In the genomic region with DNA sequence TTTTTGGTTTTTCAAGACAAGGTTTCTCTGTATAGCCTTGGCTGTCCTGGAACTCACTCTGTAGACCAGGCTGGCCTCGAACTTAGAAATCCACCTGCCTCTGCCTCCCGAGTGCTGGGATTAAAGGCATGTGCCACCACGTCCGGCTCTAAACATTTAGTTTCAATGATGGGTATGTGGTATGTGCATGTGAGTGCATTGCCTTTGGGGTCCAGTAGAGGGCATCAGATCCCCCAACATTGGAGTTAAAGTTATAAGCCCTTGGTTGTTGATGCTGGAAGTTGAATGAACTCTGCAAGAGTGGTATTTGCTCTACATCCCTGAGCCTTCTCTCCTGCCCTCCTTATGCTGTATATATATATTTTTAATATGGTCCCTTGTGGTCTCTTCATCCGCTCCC, we compare ENCODE assay signal across 15 mouse cellular contexts. TPM values are rescaled to one million over a fixed set of nuclear protein-coding genes. Genes with fewer than 3 reads are reported as not detected.
A peak's percentile ranks its signal among the peaks of the same experiment; 100 is the strongest.
DNase-seq lines count a peak whose midpoint lies in the region; ATAC-seq and TF ChIP-seq lines count a peak whose summit lies in the region.
"Not testable (repeated sequence)": the region's sequence is repeated elsewhere in the genome, so short reads cannot be mapped to it uniquely, and the experiment has no call there.
"Had no signal": no experiment of that assay in that cellular context is flagged by ENCODE, and none has a peak within 500 bp of the region (broad histone marks: within the 10 kb centered on the region; RNA-seq: fewer than 3 reads in every experiment).

No protein-coding gene starts in this region.

- 91% methylated on average over 5 of the region's 5 CpGs for whole genome bisulfite sequencing in intestine, postnatal 0 days
- 80% methylated on average over 5 of the region's 5 CpGs for WGBS in liver, postnatal 0 days (ENCODE audit: insufficient replicate concordance)
- 80% methylated on average over 5 of the region's 5 CpGs for WGBS in midbrain, postnatal 0 days

- TF ChIP-seq CTCF in E14TG2a.4 (conservative IDR thresholded peaks at IDR 0.05; ENCODE audit: low read length) (peak; percentile 47), MEL (IDR thresholded peaks at IDR 0.05 in 2 of 3, conservative IDR thresholded peaks at IDR 0.05 in 1 of 3; ENCODE audit: control insufficient read depth in 1 of 3, insufficient read depth in 1 of 3, low read depth in 2 of 3, low read length in 3 of 3, poor library complexity in 1 of 3, severe bottlenecking in 1 of 3) (peak; percentile 19 to 49 (median 35); a peak in 4 of 6 replicates)
- 0 out of 2 replicates have a peak, but pooled peaks have one; percentile 30 for TF ChIP-seq CTCF in intestine, postnatal 0 days (IDR thresholded peaks at IDR 0.05; ENCODE audit: low read depth)
- TF ChIP-seq CTCF in liver, postnatal 0 days (IDR thresholded peaks at IDR 0.05; ENCODE audit: low read depth), result peak; percentile 16; the same call in 1 of the 2 replicates
- peak; percentile 35 for TF ChIP-seq CTCF in midbrain, postnatal 0 days (IDR thresholded peaks at IDR 0.05)

- not testable (repeated sequence) for H3K9me3 ChIP-seq in E14TG2a.4 (ENCODE audit: low read length); MEL (replicated peaks; ENCODE audit: insufficient read depth, low read length); intestine, postnatal 0 days (ENCODE audit: control insufficient read depth); liver, postnatal 0 days (ENCODE audit: low read length); midbrain, postnatal 0 days (ENCODE audit: low read length)

- not testable (repeated sequence) for H3K4me2 ChIP-seq in intestine, postnatal 0 days (replicated peaks; ENCODE audit: low read depth); liver, postnatal 0 days (ENCODE audit: low read depth, low read length); midbrain, postnatal 0 days (ENCODE audit: low read depth, low read length, poor library complexity, severe bottlenecking)

- DNase-seq in 3T3-L1 (ENCODE audit: low read depth, low spot score), result peak; percentile 35
- DNase-seq in MEL (ENCODE audit: low read depth, low spot score), result peak; percentile 37
- DNase-seq in ZHBTc4 (ENCODE audit: low read depth, low spot score), result peak; percentile 65
- not testable (repeated sequence) for DNase-seq in liver, postnatal 0 days; midbrain, postnatal 0 days (ENCODE audit: low spot score)

- not testable (repeated sequence) for H3K4me3 ChIP-seq in E14TG2a.4 (replicated peaks; ENCODE audit: low read length); MEL (ENCODE audit: control insufficient read depth in 1 of 2, insufficient read depth in 1 of 2, low read depth in 2 of 2, low read length in 2 of 2); intestine, postnatal 0 days (ENCODE audit: low read depth, low read length); liver, postnatal 0 days (ENCODE audit: low read depth, low read length); midbrain, postnatal 0 days (ENCODE audit: low read depth, low read length)

- not testable (repeated sequence) for H3K27ac ChIP-seq in MEL (ENCODE audit: control insufficient read depth, low read depth, low read length); intestine, postnatal 0 days (ENCODE audit: low read depth, low read length); liver, postnatal 0 days (ENCODE audit: low read depth); midbrain, postnatal 0 days (ENCODE audit: low read depth, low read length)

- not testable (repeated sequence) for TF ChIP-seq POLR2A in MEL (IDR thresholded peaks at IDR 0.05; ENCODE audit: control insufficient read depth in 1 of 2, insufficient read depth in 1 of 2, low read depth in 1 of 2, low read length in 2 of 2, poor library complexity in 1 of 2)

- not testable (repeated sequence) for TF ChIP-seq EP300 in MEL (IDR thresholded peaks at IDR 0.05; ENCODE audit: low read depth in 1 of 2, low read length in 2 of 2); liver, postnatal 0 days (IDR thresholded peaks at IDR 0.05; ENCODE audit: low read depth)

- H3K4me1 ChIP-seq in E14TG2a.4 (replicated peaks; ENCODE audit: low read depth, low read length); MEL (ENCODE audit: control insufficient read depth in 1 of 2, insufficient read depth in 2 of 2, low read length in 2 of 2); intestine, postnatal 0 days (replicated peaks; ENCODE audit: control insufficient read depth, insufficient read depth, low read length); liver, postnatal 0 days (ENCODE audit: insufficient read depth); midbrain, postnatal 0 days (ENCODE audit: insufficient read depth, low read length): not testable (repeated sequence)

- H3K79me2 ChIP-seq in MEL (ENCODE audit: control insufficient read depth, insufficient read depth, low read length, poor library complexity), result not testable (repeated sequence)

- not testable (repeated sequence) for ATAC-seq in intestine, postnatal 0 days; liver, postnatal 0 days; midbrain, postnatal 0 days (ENCODE audit: low FRiP score)

- H3K36me3 ChIP-seq in E14TG2a.4 (ENCODE audit: insufficient read depth, low read length); MEL (ENCODE audit: control insufficient read depth in 1 of 2, insufficient read depth in 2 of 2, low read length in 2 of 2); intestine, postnatal 0 days (ENCODE audit: control insufficient read depth, insufficient read depth); liver, postnatal 0 days (replicated peaks; ENCODE audit: insufficient read depth, low read length); midbrain, postnatal 0 days (ENCODE audit: insufficient read depth, low read length): not testable (repeated sequence)

- peaks cover 18% of the 10 kb centered on the region for H3K27me3 ChIP-seq in E14TG2a.4 (ENCODE audit: insufficient read depth, low read length)
- H3K27me3 ChIP-seq in MEL (ENCODE audit: control insufficient read depth in 1 of 2, insufficient read depth in 2 of 2, low read length in 2 of 2); intestine, postnatal 0 days (replicated peaks; ENCODE audit: control insufficient read depth, insufficient read depth, low read length); liver, postnatal 0 days (ENCODE audit: insufficient read depth, low read length); midbrain, postnatal 0 days (ENCODE audit: insufficient read depth, low read length): not testable (repeated sequence)

- peak; percentile 16 for TF ChIP-seq RAD21 in MEL (IDR thresholded peaks at IDR 0.05; ENCODE audit: low read depth, low read length)

- not testable (repeated sequence) for H3K9ac ChIP-seq in MEL (ENCODE audit: control insufficient read depth, low read depth, low read length, poor library complexity, severe bottlenecking); intestine, postnatal 0 days (ENCODE audit: low read depth, low read length); liver, postnatal 0 days (replicated peaks); midbrain, postnatal 0 days (replicated peaks; ENCODE audit: low read length, poor library complexity, severe bottlenecking)

TF ChIP-seq in MEL, 35 proteins besides CTCF, POLR2A, EP300 and RAD21:
- TF ChIP-seq SMC3 (IDR thresholded peaks at IDR 0.05; ENCODE audit: low read depth, low read length) (peak; percentile 28; the same call in 1 of the 2 replicates), ZNF384 (IDR thresholded peaks at IDR 0.05; ENCODE audit: low read depth, low read length) (0 out of 2 replicates have a peak, but pooled peaks have one; percentile 37)

RNA-seq across cellular contexts. Expression of gene Wnt9b, which starts 11.3 kb away (rescaled TPM):
- not detected in 2 replicates for total RNA-seq in MEL (2012; rRNA removed)
- polyA plus RNA-seq in MEL (2012; ENCODE audit: insufficient read depth in 1 of 2, insufficient read length in 2 of 2, low read depth in 1 of 2, low replicate concordance in 2 of 2, missing spikeins in 1 of 2), result not detected
- 0.03 and 0.09 TPM in 2 replicates for polyA plus RNA-seq in intestine, postnatal 0 days (2015; fragmentation: Nextera tagmentation; extraction: Ambion mirVana)
- 0.08 and 0.20 TPM in 2 replicates for polyA plus RNA-seq in liver, postnatal 0 days (2015; fragmentation: Nextera tagmentation; extraction: Ambion mirVana)
- total RNA-seq in midbrain, postnatal 0 days (2014; rRNA removed), result 2.6 and 3.2 TPM in 2 replicates
- polyA plus RNA-seq in midbrain, postnatal 0 days (2015; fragmentation: Nextera tagmentation; extraction: Ambion mirVana), result 1.2 and 1.3 TPM in 2 replicates
- total RNA-seq: common myeloid progenitor, adult 5-6 weeks; gastrocnemius, postnatal 4 days; hematopoietic stem cell, adult 5-6 weeks had no signal
- polyA plus RNA-seq: C2C12 had no signal

RNA-seq across cellular contexts. Expression of gene Wnt3, which starts 13.1 kb away (rescaled TPM):
- not detected in 2 replicates for total RNA-seq in MEL (2012; rRNA removed)
- not detected for polyA plus RNA-seq in MEL (2012; ENCODE audit: insufficient read depth in 1 of 2, insufficient read length in 2 of 2, low read depth in 1 of 2, low replicate concordance in 2 of 2, missing spikeins in 1 of 2)
- 0.51 and 0.55 TPM in 2 replicates for polyA plus RNA-seq in intestine, postnatal 0 days (2015; fragmentation: Nextera tagmentation; extraction: Ambion mirVana)
- not detected in 2 replicates for polyA plus RNA-seq in liver, postnatal 0 days (2015; fragmentation: Nextera tagmentation; extraction: Ambion mirVana)
- 12.5 and 13.2 TPM in 2 replicates for total RNA-seq in midbrain, postnatal 0 days (2014; rRNA removed)
- polyA plus RNA-seq in midbrain, postnatal 0 days (2015; fragmentation: Nextera tagmentation; extraction: Ambion mirVana), result 11.6 and 11.7 TPM in 2 replicates
- total RNA-seq: common myeloid progenitor, adult 5-6 weeks; heart, adult 8-10 months; heart, postnatal 25 days; hematopoietic stem cell, adult 5-6 weeks had no signal
- polyA plus RNA-seq: heart, embryonic 14.5 days; heart, postnatal 0 days had no signal
